Mouse (Mus musculus): Measurements from ENCODE around the gene Cxcr2. TPM values are rescaled to one million over a fixed set of nuclear protein-coding genes. Genes with fewer than 3 reads are reported as not detected.
"Not testable (repeated sequence)": the region's sequence is repeated elsewhere in the genome, so short reads cannot be mapped to it uniquely, and the experiment has no call there.

Cxcr2 gene
- total RNA-seq, 2 experiments from 2014 or later = 0.11 to 0.17 TPM

GRCm38 (mm10) chr1:74141781-74142180 lies 12.0 kb upstream of the Cxcr2 start:
- no peak for DNase-seq

- no peak for DNase-seq
Observed at GRCm38 (mm10) chr1:74149106-74149885, 4.5 kb upstream of the Cxcr2 start.

- no peak for DNase-seq
Observed at GRCm38 (mm10) chr1:74150101-74150500, 3.7 kb upstream of the Cxcr2 start.

- DNase-seq = no peak
Observed at GRCm38 (mm10) chr1:74151091-74151490, 2.7 kb upstream of the Cxcr2 start.

- no peak for DNase-seq
Observed at GRCm38 (mm10) chr1:74155435-74156012, 1.7 kb downstream of the Cxcr2 start.

- no peak for DNase-seq
Observed at GRCm38 (mm10) chr1:74156381-74156910, 2.7 kb downstream of the Cxcr2 start.

GRCm38 (mm10) chr1:74159613-74160012 lies 5.8 kb downstream of the Cxcr2 start:
- not testable (repeated sequence) for DNase-seq

GRCm38 (mm10) chr1:74160036-74160435 lies 6.2 kb downstream of the Cxcr2 start:
- DNase-seq = no peak

- no peak for DNase-seq
Observed at GRCm38 (mm10) chr1:74167136-74167535, 13.3 kb downstream of the Cxcr2 start.

- no peak for DNase-seq
Observed at GRCm38 (mm10) chr1:74169721-74170120, 15.9 kb downstream of the Cxcr2 start.

- no peak for DNase-seq
Observed at GRCm38 (mm10) chr1:74172722-74173121, 18.9 kb downstream of the Cxcr2 start.

- DNase-seq = no peak
Observed at GRCm38 (mm10) chr1:74175731-74176130, 21.9 kb downstream of the Cxcr2 start.

GRCm38 (mm10) chr1:74178618-74179017 lies 24.8 kb downstream of the Cxcr2 start:
- no peak for DNase-seq

GRCm38 (mm10) chr1:74179624-74180408 lies 26.0 kb downstream of the Cxcr2 start:
- DNase-seq = peak; percentile 27

GRCm38 (mm10) chr1:74181462-74181861 lies 27.7 kb downstream of the Cxcr2 start:
- DNase-seq = no peak

- DNase-seq = no peak
Observed at GRCm38 (mm10) chr1:74183006-74183405, 29.2 kb downstream of the Cxcr2 start.

- DNase-seq = no peak
Observed at GRCm38 (mm10) chr1:74190471-74190870, 36.7 kb downstream of the Cxcr2 start.

GRCm38 (mm10) chr1:74192711-74193110 lies 38.9 kb downstream of the Cxcr2 start:
- DNase-seq = no peak

- DNase-seq = no peak
Observed at GRCm38 (mm10) chr1:74194445-74194844, 40.7 kb downstream of the Cxcr2 start, which contains the start of gene Cxcr1. Gene Cxcr1 (minus strand): TSS chr1:74194631.

GRCm38 (mm10) chr1:74195961-74196360 lies 42.2 kb downstream of the Cxcr2 start:
- peak; percentile 38 for DNase-seq

- no peak for DNase-seq
Observed at GRCm38 (mm10) chr1:74196621-74197419, 43.0 kb downstream of the Cxcr2 start.

Data from heart, postnatal 4 days (tissue).